Mouse (Mus musculus) heart, adult 2 months (tissue): ENCODE results near the gene Hnrnpa0. TPM values are rescaled to one million over a fixed set of nuclear protein-coding genes. Genes with fewer than 3 reads are reported as not detected.

Experiments used
- DNase-seq, 2 experiments: peaks; one replicate each; pipeline ENCODE4 v3.0.0; 2021
- H3K27ac ChIP-seq: fragments of 200-600 bp; 2 replicates; pipeline ENCODE4 v1.8.1; 2022
- H3K27me3 ChIP-seq: fragments of 200-500 bp; 2 replicates; pipeline ENCODE4 v1.6.1; 2012; ENCODE audit warnings: mild to moderate bottlenecking, low read length, inconsistent platforms, mixed read lengths; ENCODE audit not compliant: control insufficient read depth, insufficient read depth
- H3K36me3 ChIP-seq: fragments of 200-500 bp; 2 replicates; pipeline ENCODE4 v1.6.1; 2012; ENCODE audit warnings: low read length, inconsistent platforms; ENCODE audit not compliant: control insufficient read depth, insufficient read depth
- H3K4me1 ChIP-seq: fragments of 200-500 bp; 2 replicates; pipeline ENCODE4 v1.6.1; 2011; ENCODE audit warnings: low read length; ENCODE audit not compliant: control insufficient read depth, insufficient read depth
- H3K4me3 ChIP-seq: fragments of 200-600 bp; 2 replicates; pipeline ENCODE4 v1.8.1; 2022
- H3K79me2 ChIP-seq: fragments of 200-500 bp; replicated peaks from 2 replicates; pipeline ENCODE4 v1.6.1; 2012; ENCODE audit warnings: mild to moderate bottlenecking, inconsistent platforms, low read length, moderate library complexity, mixed read lengths; ENCODE audit not compliant: control insufficient read depth, insufficient read depth
- H3K9ac ChIP-seq: fragments of 200-500 bp; 2 replicates; pipeline ENCODE4 v1.6.1; 2012; ENCODE audit warnings: low read depth, mild to moderate bottlenecking, control low read depth, inconsistent platforms, low read length, mixed read lengths
- CTCF ChIP-seq: fragments of 200-600 bp; IDR thresholded peaks from 2 replicates; pipeline ENCODE4 v1.8.1; 2022; ENCODE audit warnings: antibody characterized with exemption, mild to moderate bottlenecking, moderate library complexity
- EP300 ChIP-seq: fragments of 200-500 bp; IDR thresholded peaks from 2 replicates; pipeline ENCODE4 v1.6.1; 2011; ENCODE audit warnings: low read depth, low read length, control low read depth; ENCODE audit not compliant: insufficient read depth
- POLR2A ChIP-seq: fragments of 200-500 bp; IDR thresholded peaks from 2 replicates; pipeline ENCODE4 v1.6.1; 2011; ENCODE audit warnings: mild to moderate bottlenecking, low read depth, low read length, control low read depth; ENCODE audit not compliant: insufficient read depth
- WGBS: fragments of 180-500 bp; shearing (Covaris S2); methylation state at CpG from one replicate; pipeline ENCODE4 v1.1.7; 2018; 5-methylcytosine and 5-hydroxymethylcytosine counted together
- intact Hi-C: fragments of 180-260 bp; cut with DNase I; formaldehyde crosslinking; loops from one replicate; pipeline ENCODE4 v1.15.1; 2025
- polyA plus RNA-seq: library from polyadenylated mRNA; depleted of rRNA; stranded (reverse); fragments of >200 nt; gene quantifications from 2 replicates; pipeline ENCODE4 v1.2.3, GENCODE M21; 2012
- total RNA-seq, 2 experiments: library from RNA; stranded (reverse); gene quantifications; 2 replicates each; pipeline ENCODE4 v1.2.3; 2021

The Hnrnpa0 gene
- total and polyA plus RNA-seq, 3 experiments: 21.7 to 67.4 (median 66.6) TPM

GRCm38 (mm10) chr13:58158099-58158912, 29.9 kb upstream of the Hnrnpa0 start:
- Histone ChIP-seq H3K27me3 (no peaks in the 10 kb centered on the region), H3K79me2 (no peaks in the 10 kb centered on the region), H3K9ac (peak overlapping the region; percentile 69), H3K4me1 (no peaks in the 10 kb centered on the region), H3K36me3 (no peaks in the 10 kb centered on the region), H3K4me3 (peak overlapping the region; percentile 93), H3K27ac (peak overlapping the region; percentile 86)
- WGBS: 2% methylated on average over 16 of the region's 16 CpGs
- peak; percentile 84 to 87 for DNase-seq
- TF ChIP-seq POLR2A (no peak), CTCF (peak; percentile 99), EP300 (peak; percentile 83)
- intact Hi-C loops: loop anchor here (2.0 to 10.0 kb wide), 5 partner anchors 30 to 429 kb away; partner anchors contain the start of gene 2210016F16Rik

- intact Hi-C loops: loop anchor here (1.0 to 10.0 kb wide), 7 partner anchors 28 to 430 kb away; partner anchors contain the start of gene 2210016F16Rik
- TF ChIP-seq POLR2A: peak; percentile 71
- TF ChIP-seq EP300: no peak
- peak; percentile 60 for TF ChIP-seq CTCF
- peak; percentile 93 to 95 for DNase-seq
- Histone ChIP-seq H3K4me1 (no peaks in the 10 kb centered on the region), H3K79me2 (no peaks in the 10 kb centered on the region), H3K27me3 (no peaks in the 10 kb centered on the region), H3K4me3 (peak within 1 kb of the TSS; percentile 93), H3K36me3 (no peaks in the 10 kb centered on the region), H3K9ac (peak within 1 kb of the TSS; percentile 69), H3K27ac (peak within 1 kb of the TSS; percentile 86)
- WGBS: under 1% methylated on average over 30 of the region's 30 CpGs
Measured at GRCm38 (mm10) chr13:58157447-58158098, 29.2 kb upstream of the Hnrnpa0 start, which contains the start of gene Idnk. Gene Idnk (plus strand): TSS chr13:58157649.

- H3K4me1 ChIP-seq: no peaks in the 10 kb centered on the region
- no peaks in the 10 kb centered on the region for H3K79me2 ChIP-seq
- no peaks in the 10 kb centered on the region for H3K27me3 ChIP-seq
- H3K27ac ChIP-seq: peak overlapping the region; percentile 86
- no peak for DNase-seq
- H3K9ac ChIP-seq: no peak overlapping the region; the same call in 1 of the 2 replicates
- no peaks in the 10 kb centered on the region for H3K36me3 ChIP-seq
- peak overlapping the region; percentile 93 for H3K4me3 ChIP-seq
- 21% methylated on average over 8 of the region's 8 CpGs for WGBS
- TF ChIP-seq EP300 (no peak), POLR2A (no peak), CTCF (no peak)
- intact Hi-C loops: loop anchor here (1.0 to 10.0 kb wide), 5 partner anchors 28 to 430 kb away; partner anchors contain the start of gene 2210016F16Rik
Measured at GRCm38 (mm10) chr13:58157036-58157435, 28.7 kb upstream of the Hnrnpa0 start.

- DNase-seq: no peak
- Histone ChIP-seq H3K79me2 (no peaks in the 10 kb centered on the region), H3K4me1 (no peaks in the 10 kb centered on the region), H3K4me3 (no peak overlapping the region), H3K27ac (no peak overlapping the region), H3K27me3 (no peaks in the 10 kb centered on the region), H3K9ac (no peak overlapping the region), H3K36me3 (no peaks in the 10 kb centered on the region)
- 88% methylated on average over 2 of the region's 2 CpGs for WGBS
- TF ChIP-seq POLR2A (no peak), CTCF (peak; percentile 33)
- intact Hi-C loops: loop anchor here (2.0 to 10.0 kb wide), 4 partner anchors 61 to 431 kb away; partner anchors contain the start of gene 2210016F16Rik
Measured at GRCm38 (mm10) chr13:58156031-58156430, 27.7 kb upstream of the Hnrnpa0 start.

GRCm38 (mm10) chr13:58150442-58150841, 22.1 kb upstream of the Hnrnpa0 start:
- H3K36me3 ChIP-seq: no peaks in the 10 kb centered on the region
- DNase-seq: no peak
- no peaks in the 10 kb centered on the region for H3K27me3 ChIP-seq
- intact Hi-C loops: loop anchor here (10.0 kb wide), 1 partner anchor 234 kb away; the partner anchor contains the start of gene 2210016F16Rik
- peaks cover 3% of the 10 kb centered on the region for H3K4me1 ChIP-seq
- TF ChIP-seq CTCF: no peak
- no peak for TF ChIP-seq POLR2A
- TF ChIP-seq EP300: no peak
- WGBS: 77% methylated on average over 11 of the region's 11 CpGs
- H3K4me3 ChIP-seq: no peak overlapping the region
- no peaks in the 10 kb centered on the region for H3K79me2 ChIP-seq
- H3K27ac ChIP-seq: no peak overlapping the region
- H3K9ac ChIP-seq: no peak overlapping the region
